Mouse (Mus musculus) forebrain, embryonic 14.5 days (tissue): ENCODE results near the gene C1galt1. TPM values are rescaled to one million over a fixed set of nuclear protein-coding genes. Genes with fewer than 3 reads are reported as not detected.
A peak's percentile ranks its signal among the peaks of the same experiment; 100 is the strongest.

Experiments
- ATAC-seq: fragments of 200-750 bp; cut with Nextera tagmentation; 2 replicates; pipeline ENCODE4 v1.8.0; 2017; ENCODE audit warnings: mild to moderate bottlenecking, moderate library complexity
- DNase-seq: peaks from one replicate; pipeline ENCODE4 v3.0.0-alpha.2; 2015; ENCODE audit warnings: low spot score
- H3K27ac ChIP-seq: fragments of 300-500 bp; sonication (generic); 2 replicates; pipeline ENCODE4 v1.5.1; 2014; ENCODE audit warnings: low read depth, mild to moderate bottlenecking, control low read depth, low read length, moderate library complexity
- H3K27me3 ChIP-seq: fragments of 300-500 bp; sonication (generic); replicated peaks from 2 replicates; pipeline ENCODE4 v1.6.1; 2014; ENCODE audit warnings: low read length, control low read depth, mixed read lengths; ENCODE audit not compliant: control insufficient read depth, insufficient read depth
- H3K36me3 ChIP-seq: fragments of 300-500 bp; sonication (generic); 2 replicates; pipeline ENCODE4 v1.6.1; 2014; ENCODE audit warnings: low read length, control low read depth; ENCODE audit not compliant: control insufficient read depth, insufficient read depth
- H3K4me1 ChIP-seq: fragments of 300-500 bp; sonication (generic); 2 replicates; pipeline ENCODE4 v1.6.1; 2014; ENCODE audit warnings: antibody characterized with exemption, low read length, control low read depth; ENCODE audit not compliant: control insufficient read depth, insufficient read depth
- H3K4me2 ChIP-seq: fragments of 300-500 bp; sonication (generic); 2 replicates; pipeline ENCODE4 v1.6.1; 2014; ENCODE audit warnings: mild to moderate bottlenecking, control low read depth, low read length
- H3K4me3 ChIP-seq: fragments of 300-500 bp; sonication (generic); 2 replicates; pipeline ENCODE4 v1.5.1; 2014; ENCODE audit warnings: low read depth, low read length, control low read depth
- H3K9ac ChIP-seq: fragments of 300-500 bp; sonication (generic); 2 replicates; pipeline ENCODE4 v1.6.1; 2014; ENCODE audit warnings: mild to moderate bottlenecking, low read length, control low read depth, moderate library complexity
- H3K9me3 ChIP-seq: fragments of 300-500 bp; sonication (generic); replicated peaks from 2 replicates; pipeline ENCODE4 v1.6.1; 2016; ENCODE audit warnings: low read length, control low read depth, mixed read lengths; ENCODE audit not compliant: control insufficient read depth
- WGBS: fragments of 180-500 bp; shearing (Covaris S2); extraction: QIAGEN DNeasy Blood & Tissue Kit; methylation state at CpG from one replicate; pipeline ENCODE4 v1.1.7; 2014; 5-methylcytosine and 5-hydroxymethylcytosine counted together
- polyA plus RNA-seq: library from polyadenylated mRNA; unstranded; fragments of >200 nt; fragmentation: Nextera tagmentation; extraction: Ambion mirVana; gene quantifications from 2 replicates; pipeline ENCODE4 v1.2.1, GENCODE M21; 2014

Gene C1galt1
- 2.5 and 2.8 TPM in 2 replicates for polyA plus RNA-seq

DNA sequence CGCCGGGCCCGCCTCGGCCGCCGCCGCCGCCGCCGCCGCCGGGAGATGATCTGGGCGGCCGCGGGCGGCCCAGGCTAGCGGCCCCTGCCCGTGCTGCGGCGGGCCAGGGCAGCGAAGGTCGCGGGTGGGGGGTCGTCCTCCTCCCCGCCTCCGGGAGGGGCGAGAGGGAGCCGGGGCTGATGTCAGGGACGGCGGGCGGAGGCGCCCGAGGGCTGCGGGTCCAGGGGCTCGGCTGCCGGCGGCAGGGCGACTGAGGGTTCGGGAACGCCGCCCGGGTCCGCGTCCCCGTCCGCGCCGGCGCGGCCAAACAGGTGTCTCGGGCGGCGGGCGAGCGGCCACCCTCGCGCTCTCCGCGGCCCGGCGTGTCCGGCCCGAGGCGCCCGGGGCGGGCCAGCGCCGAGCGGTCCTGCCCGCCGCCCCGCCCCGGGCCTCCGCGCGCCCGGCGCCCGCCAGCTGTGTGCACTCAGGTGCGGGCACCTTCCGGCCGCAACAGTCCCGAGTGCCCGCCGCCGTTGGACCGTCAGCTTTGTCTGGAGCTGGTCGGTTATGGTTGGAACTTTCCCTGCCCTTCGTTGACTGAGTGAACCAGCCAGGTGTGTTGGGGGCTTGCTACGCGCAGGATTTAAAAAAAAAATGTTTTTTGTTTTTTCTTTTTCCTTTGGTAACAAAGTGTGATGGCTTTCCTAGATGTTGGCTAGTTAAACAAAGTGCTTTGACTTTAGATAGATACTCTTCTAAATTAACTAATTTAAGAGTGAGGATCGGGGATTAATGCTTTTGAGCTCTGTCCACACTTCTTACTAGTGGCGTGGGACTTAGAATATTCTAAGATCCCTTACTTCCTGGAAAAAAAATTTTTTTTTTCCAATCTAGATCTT, at the start of gene C1galt1:
Gene C1galt1 (plus strand): TSS at position 41 of the 878 bp plus-strand sequence.
- no peaks in the 10 kb centered on the region for H3K27me3 ChIP-seq
- peak within 1 kb of the TSS; percentile 91 for H3K27ac ChIP-seq
- under 1% methylated on average over 44 of the region's 93 CpGs for WGBS
- H3K4me1 ChIP-seq: peaks cover 6% of the 10 kb centered on the region; the same call in 1 of the 2 replicates
- H3K36me3 ChIP-seq: no peaks in the 10 kb centered on the region
- peak within 1 kb of the TSS; percentile 76 for H3K4me3 ChIP-seq
- H3K4me2 ChIP-seq: peak within 1 kb of the TSS; percentile 75
- DNase-seq: peak; percentile 13
- ATAC-seq: peak; percentile 72
- peak within 1 kb of the TSS; percentile 89 for H3K9ac ChIP-seq
- no peaks in the 10 kb centered on the region for H3K9me3 ChIP-seq

GRCm38 (mm10) chr6:7799969-7800368, 44.7 kb upstream of the C1galt1 start:
- Histone ChIP-seq H3K27ac (no peak overlapping the region), H3K4me2 (no peak overlapping the region), H3K36me3 (no peaks in the 10 kb centered on the region), H3K9me3 (no peaks in the 10 kb centered on the region), H3K4me1 (no peaks in the 10 kb centered on the region), H3K9ac (no peak overlapping the region), H3K4me3 (no peak overlapping the region), H3K27me3 (no peaks in the 10 kb centered on the region)
- ATAC-seq: no peak
- DNase-seq: no peak
- WGBS: 74% methylated on average over 6 of the region's 6 CpGs

GRCm38 (mm10) chr6:7803765-7804542, 40.7 kb upstream of the C1galt1 start:
- ATAC-seq (no peak), DNase-seq (no peak)
- Histone ChIP-seq H3K4me1 (no peaks in the 10 kb centered on the region), H3K27ac (no peak overlapping the region), H3K36me3 (no peaks in the 10 kb centered on the region), H3K9ac (no peak overlapping the region), H3K27me3 (no peaks in the 10 kb centered on the region), H3K4me3 (no peak overlapping the region), H3K9me3 (no peaks in the 10 kb centered on the region), H3K4me2 (no peak overlapping the region)
- WGBS: 83% methylated on average over 9 of the region's 9 CpGs

- DNase-seq (no peak), ATAC-seq (no peak)
- H3K27me3 ChIP-seq: no peaks in the 10 kb centered on the region
- 53% methylated on average over 2 of the region's 2 CpGs for WGBS
- H3K9ac ChIP-seq: no peak overlapping the region
- no peak overlapping the region for H3K4me2 ChIP-seq
- no peaks in the 10 kb centered on the region for H3K36me3 ChIP-seq
- H3K27ac ChIP-seq: no peak overlapping the region
- no peaks in the 10 kb centered on the region for H3K9me3 ChIP-seq
- no peak overlapping the region for H3K4me3 ChIP-seq
- H3K4me1 ChIP-seq: no peaks in the 10 kb centered on the region
Measured at GRCm38 (mm10) chr6:7814146-7814545, 30.5 kb upstream of the C1galt1 start.

DNA sequence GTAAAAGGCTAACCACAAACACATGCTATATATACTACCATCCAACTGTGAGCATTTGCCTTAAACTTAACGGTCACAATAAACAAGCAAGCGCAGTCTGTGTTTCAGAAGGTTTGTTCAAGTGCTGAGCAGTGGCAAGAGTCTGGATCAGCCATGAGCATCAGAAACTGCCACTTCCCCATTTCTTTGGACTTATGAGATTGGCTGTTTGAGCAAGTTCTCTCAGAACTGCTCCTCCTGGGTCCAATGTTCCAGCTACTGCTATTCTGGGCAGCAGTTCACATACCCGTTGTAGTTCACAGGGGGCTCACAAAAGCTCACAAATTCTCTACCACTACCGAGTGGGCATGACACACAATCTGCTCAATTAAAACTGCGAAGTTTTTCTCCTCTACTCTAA, 28.4 kb upstream of the C1galt1 start:
- DNase-seq: no peak
- WGBS: 83% methylated on average over 5 of the region's 5 CpGs

DNA sequence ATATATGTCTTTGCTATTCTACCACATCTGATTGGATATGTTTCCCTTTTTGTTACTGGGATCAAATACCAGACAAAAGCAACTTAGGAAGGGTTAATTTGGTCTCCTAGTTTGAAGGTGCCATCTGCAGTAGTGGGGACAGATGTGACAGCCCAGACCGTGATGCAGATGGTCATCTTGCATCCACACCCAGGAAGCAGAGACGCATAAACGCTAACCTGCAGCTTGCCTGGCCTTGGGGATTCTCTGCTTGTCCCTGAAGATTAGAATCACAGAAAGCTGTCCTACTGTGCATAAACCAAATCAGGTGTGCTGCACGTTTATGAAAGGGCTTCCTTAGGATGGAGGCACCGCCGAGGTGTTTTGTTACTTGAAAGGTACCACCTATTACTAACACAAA, 22.0 kb upstream of the C1galt1 start:
- Histone ChIP-seq H3K9me3 (no peaks in the 10 kb centered on the region), H3K36me3 (no peaks in the 10 kb centered on the region), H3K4me1 (no peaks in the 10 kb centered on the region), H3K9ac (no peak overlapping the region), H3K27ac (no peak overlapping the region), H3K27me3 (no peaks in the 10 kb centered on the region), H3K4me3 (no peak overlapping the region), H3K4me2 (no peak overlapping the region)
- DNase-seq (no peak), ATAC-seq (no peak)
- WGBS: 62% methylated on average over 6 of the region's 6 CpGs

More for the DNA sequence above, 28.4 kb upstream of the C1galt1 start:
- H3K9ac ChIP-seq: no peak overlapping the region
- no peak overlapping the region for H3K27ac ChIP-seq
- no peaks in the 10 kb centered on the region for H3K4me1 ChIP-seq
- no peak overlapping the region for H3K4me3 ChIP-seq
- H3K4me2 ChIP-seq: no peak overlapping the region
- no peaks in the 10 kb centered on the region for H3K27me3 ChIP-seq
- no peaks in the 10 kb centered on the region for H3K36me3 ChIP-seq
- no peaks in the 10 kb centered on the region for H3K9me3 ChIP-seq
- no peak for ATAC-seq

DNA sequence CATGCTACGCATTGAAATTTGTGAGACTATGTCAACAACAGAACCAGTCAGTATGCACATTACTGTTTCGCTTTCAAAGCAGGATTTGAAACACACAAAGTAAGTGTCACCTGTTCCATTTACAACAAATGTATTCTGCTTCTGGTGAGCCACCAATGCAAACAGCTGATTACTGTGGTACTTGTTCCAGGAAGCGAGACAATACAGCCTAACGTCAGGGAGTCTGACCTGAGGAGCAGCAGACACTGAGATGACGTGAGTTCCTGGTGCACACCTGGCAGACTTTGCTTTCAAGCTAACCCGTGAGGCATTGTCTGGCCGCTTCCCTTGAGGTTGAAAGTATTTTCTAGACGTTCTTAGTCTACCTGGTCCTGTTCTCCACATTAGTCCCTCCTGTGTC, 13.8 kb upstream of the C1galt1 start:
- Histone ChIP-seq H3K4me3 (no peak overlapping the region), H3K27me3 (no peaks in the 10 kb centered on the region), H3K9me3 (no peaks in the 10 kb centered on the region), H3K9ac (no peak overlapping the region), H3K4me2 (no peak overlapping the region), H3K27ac (no peak overlapping the region), H3K4me1 (no peaks in the 10 kb centered on the region), H3K36me3 (no peaks in the 10 kb centered on the region)
- ATAC-seq (no peak), DNase-seq (no peak)
- 74% methylated on average over 8 of the region's 8 CpGs for WGBS

DNA sequence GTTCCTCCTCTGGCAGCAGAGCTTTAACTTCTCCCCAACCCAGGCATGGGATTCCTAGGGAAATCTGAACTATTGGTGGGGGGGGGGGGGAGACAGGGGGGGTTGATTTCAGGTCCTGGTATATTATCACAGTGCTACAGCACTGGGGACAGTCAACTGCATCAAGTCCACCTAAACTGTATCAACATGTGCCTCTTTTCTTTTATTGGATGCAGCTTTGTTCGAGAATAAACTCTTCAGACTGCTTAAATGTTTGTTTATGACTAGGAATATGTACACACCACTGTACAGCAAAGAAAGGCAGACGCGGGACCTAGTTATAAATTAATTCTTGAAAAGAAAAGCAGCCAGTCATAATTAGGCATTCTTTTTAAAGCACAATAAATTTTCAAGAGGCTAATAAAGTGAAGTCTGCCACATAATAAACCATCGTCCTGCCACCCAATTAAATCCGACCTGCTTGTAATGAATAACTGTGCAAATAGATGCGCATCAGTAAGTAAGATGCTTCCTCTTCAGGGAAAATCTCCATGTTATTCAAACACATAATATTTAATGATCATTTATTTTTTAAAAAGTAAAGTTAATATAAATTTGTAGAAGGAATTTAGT, 12.0 kb upstream of the C1galt1 start:
- Histone ChIP-seq H3K27me3 (no peaks in the 10 kb centered on the region), H3K4me2 (no peak overlapping the region), H3K9me3 (no peaks in the 10 kb centered on the region), H3K9ac (no peak overlapping the region), H3K4me1 (no peaks in the 10 kb centered on the region), H3K36me3 (no peaks in the 10 kb centered on the region), H3K27ac (no peak overlapping the region), H3K4me3 (no peak overlapping the region)
- DNase-seq (peak; percentile 11), ATAC-seq (no peak)
- WGBS: 25% methylated on average over 6 of the region's 6 CpGs
